Mouse (Mus musculus) adrenal gland, postnatal 25 days (tissue): ENCODE results near the gene Map3k4. TPM values are rescaled to one million over a fixed set of nuclear protein-coding genes. Genes with fewer than 3 reads are reported as not detected.
"Not testable (repeated sequence)": the region's sequence is repeated elsewhere in the genome, so short reads cannot be mapped to it uniquely, and the experiment has no call there.

Experiments
- DNase-seq: peaks from one replicate; pipeline ENCODE4 v3.0.0; 2021; ENCODE audit warnings: mixed read lengths
- total RNA-seq: library from RNA; stranded (reverse); gene quantifications from 2 replicates; pipeline ENCODE4 v1.2.3, GENCODE M21; 2021

Gene Map3k4
- total RNA-seq, 1 experiment from 2014 or later, result 33.3 TPM

- DNase-seq, result no peak
These were observed 46.8 kb downstream of the Map3k4 start for GRCm38 (mm10) chr17:12271805-12272204.

DNA sequence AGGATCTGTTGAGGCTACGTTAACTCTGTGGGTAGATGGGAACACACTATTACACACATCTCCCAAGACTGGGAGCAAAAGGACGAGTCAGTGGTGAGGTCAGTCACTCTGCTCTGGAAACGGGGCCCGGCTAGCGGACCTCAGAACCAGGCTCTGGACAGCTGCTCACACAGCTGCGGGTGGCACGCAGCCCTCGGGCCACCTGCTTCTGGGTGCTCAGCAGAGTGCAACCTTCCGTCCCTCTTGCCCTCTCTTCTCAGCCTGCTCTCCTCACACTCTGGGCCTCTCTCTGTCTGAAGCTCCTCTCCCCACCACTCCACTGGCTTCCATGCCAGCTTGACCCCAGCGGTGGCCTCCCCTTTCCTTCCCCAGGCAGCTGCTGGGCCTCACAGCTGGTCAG is 50.1 kb downstream of the Map3k4 start:
- DNase-seq, result no peak

DNA sequence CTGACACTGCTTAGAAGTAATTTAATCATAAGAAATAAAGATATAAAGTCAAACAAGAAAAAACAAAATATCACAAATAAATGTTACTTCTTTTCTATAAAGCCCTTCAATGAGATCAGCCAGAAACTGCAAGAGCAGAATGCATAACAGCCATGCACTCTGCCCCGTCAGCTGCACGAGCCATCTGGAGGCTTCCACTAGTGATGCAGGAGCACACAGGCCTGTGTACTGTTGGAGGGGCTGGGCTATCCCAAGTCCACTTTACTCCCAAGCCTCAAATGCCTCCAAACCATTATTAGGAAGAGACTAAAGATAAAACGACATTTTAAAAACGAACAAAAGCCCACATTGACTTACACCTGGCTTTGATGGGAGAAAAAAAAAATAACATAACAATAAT is 50.5 kb downstream of the Map3k4 start:
- no peak for DNase-seq

DNA sequence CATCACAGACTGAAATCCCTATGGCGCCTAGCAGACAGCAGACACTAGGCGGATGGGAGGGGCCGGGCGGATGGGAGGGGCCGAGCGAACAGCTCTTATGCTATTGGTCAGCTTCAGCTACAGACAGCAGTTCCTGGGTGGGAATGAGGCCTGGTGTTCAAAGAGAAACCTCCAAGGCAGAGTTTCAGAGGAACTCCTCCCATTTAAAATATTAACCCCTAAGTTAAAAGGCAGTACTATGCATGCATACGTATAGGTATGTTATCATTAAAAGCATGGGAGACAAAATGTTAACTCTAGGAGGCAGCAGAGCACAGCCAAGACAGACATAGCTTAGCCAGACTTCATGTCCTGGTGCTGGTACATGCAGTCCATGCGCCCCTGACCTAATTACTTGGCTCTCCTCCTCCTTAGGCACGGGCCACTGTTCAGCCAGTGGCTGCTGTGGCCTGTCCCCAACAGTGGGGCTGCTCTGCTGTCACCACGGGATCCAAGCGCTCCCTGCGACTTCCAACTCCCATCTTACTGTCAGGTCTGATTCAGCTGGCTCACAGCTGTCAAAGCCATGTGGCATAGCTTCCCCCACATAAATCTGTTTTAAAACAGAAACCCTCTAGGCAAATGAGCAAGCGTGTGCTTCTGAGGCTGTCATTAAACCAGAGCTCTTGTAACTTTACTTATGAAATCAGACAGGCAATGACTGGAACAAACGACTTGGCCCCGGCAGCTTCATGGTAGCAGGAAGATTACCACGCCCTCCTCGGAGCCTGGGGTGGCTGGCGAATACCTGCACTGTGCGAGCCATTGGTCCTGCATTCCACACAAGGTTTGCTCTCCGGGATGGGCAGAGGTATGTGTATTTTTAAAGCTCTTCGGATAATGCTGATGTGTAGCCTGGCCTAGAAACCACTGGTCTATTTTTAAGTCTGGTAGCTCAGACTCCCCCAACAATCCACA is 52.3 kb downstream of the Map3k4 start:
- DNase-seq, result peak; percentile 45

DNA sequence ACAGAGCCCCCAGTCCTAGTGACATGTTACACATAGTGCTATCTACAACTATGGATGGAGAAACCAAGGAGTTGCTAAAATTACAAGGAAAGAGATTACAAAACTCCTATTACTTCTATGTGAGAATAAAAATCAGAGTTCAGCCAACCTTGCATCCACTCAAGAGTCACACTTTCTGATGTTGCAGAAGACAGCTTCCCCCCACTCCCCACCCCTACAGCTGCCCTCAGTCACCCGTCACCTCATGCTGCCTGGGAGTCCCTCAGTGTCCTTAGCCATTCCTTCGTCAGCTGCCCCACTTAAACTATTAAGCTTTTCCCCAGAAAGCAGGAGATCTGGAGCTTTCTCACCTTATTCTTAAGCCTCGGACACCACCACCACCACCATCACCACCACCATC is 54.3 kb downstream of the Map3k4 start:
- DNase-seq, result no peak

- DNase-seq, result no peak
These were observed 54.8 kb downstream of the Map3k4 start for GRCm38 (mm10) chr17:12263787-12264186.

DNA sequence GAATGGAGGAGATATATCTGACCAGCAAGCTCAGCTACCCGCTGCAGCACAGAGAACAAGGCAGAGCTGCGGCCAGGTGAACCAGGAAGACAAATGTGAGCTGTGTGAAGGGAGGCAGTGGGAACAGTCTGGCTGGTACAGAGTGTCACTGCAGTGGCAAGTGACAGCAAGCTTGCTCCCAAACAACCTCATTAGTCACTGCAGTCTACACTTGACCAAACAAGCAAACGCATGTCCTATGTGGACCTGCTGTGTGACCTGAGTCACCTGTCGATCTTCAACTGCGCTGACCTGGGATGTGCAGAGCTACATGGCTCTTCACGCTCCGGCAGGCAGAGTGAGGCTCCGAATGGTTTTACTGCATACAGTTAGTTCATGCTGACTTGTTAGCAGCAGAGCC is 55.7 kb downstream of the Map3k4 start:
- no peak for DNase-seq

- no peak for DNase-seq
These were observed 56.7 kb downstream of the Map3k4 start for GRCm38 (mm10) chr17:12261887-12262286.

DNA sequence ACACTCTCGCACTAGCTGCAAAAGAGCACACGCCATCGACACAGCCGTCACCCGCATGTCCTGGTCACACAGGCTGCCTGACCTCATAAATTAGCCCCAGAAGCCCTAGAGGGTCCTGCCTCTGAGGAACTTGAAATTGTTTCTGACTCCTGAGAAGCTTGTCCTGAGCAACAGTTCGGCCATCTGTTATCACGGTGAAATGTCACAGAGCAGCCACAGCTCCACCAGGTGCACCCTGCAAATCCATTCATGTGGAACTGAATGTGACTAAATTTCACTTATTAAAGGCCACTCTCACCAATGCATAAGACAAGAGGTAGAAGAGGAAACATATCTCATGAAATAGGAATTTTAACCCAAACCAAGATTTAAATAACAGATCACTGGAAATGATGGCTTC is 57.2 kb downstream of the Map3k4 start:
- DNase-seq, result no peak

DNA sequence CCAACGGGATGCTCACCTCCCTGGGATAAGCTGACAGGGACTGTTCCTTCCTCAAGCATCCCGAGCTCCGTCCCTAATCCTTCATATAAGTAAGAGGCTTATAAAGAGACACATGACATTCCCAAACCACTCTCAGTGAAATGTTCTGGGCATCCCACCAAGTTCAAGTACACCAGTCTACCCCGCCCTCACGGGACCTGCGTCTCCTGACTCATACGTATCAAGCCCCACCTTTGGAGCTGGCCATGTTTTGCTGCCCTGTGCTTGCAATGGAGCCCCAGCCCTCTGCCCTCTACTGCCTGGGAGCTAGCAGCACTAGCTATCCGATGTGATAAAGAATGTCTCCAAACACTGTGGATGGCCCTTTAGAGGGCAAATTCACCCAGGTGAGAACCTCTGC is 58.6 kb downstream of the Map3k4 start:
- DNase-seq, result no peak

DNA sequence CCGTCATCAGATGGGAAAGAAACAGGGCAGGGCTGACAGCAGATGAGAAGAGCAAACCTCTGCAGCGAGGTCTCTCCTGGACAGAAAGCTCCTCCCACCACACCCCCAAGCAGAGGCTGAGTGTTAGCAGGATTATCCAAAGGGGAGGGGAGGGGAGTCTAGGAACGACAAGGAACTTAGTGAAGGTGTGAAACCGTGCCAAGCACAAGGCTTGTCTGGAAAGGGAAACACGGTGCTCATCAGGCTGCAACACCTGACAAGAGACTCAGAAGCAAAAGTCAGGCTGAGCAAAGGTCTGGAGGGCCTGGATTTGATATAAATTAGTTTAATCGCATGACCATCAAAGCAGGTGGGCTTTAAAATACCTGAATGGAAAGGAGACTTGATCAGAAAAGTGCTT is 60.1 kb downstream of the Map3k4 start:
- DNase-seq, result no peak

- DNase-seq, result no peak
These were observed 62.5 kb downstream of the Map3k4 start for GRCm38 (mm10) chr17:12256142-12256541.

- no peak for DNase-seq
These were observed 68.0 kb downstream of the Map3k4 start for GRCm38 (mm10) chr17:12250581-12250980.

DNA sequence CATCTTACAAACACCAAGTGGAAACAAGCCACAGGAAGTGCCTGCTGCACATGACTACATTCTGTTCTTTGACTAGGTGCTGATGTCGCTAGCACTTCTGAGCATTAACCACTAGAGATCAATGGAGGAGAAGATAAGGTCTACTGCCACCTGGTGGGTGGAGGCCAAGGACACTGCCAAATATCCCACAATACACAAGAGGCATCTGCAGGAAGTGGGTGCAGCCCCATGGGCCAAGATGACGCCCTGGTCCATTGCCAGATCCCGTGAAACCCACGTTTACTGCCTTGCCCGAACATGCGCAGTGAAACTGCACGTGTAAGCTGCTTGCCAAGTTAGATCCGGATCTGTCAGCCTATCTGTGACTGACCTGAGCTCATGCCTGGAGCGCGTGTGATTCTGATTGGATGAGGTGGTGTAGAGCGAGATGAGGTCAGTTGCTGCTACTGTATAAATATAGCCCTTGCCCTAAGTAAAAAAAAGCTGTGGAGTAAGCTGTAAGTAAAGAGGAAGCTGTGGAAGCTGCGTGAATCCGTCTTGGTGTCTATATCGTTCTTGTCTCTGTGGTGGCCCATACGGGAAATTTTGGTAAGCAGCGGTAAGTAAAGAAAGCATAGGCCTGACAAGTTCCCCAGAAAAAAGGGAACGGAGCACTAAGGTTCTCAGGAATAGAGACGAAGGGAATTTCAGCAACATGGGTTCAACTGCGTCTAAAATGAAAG is 68.7 kb downstream of the Map3k4 start:
- no peak for DNase-seq

DNA sequence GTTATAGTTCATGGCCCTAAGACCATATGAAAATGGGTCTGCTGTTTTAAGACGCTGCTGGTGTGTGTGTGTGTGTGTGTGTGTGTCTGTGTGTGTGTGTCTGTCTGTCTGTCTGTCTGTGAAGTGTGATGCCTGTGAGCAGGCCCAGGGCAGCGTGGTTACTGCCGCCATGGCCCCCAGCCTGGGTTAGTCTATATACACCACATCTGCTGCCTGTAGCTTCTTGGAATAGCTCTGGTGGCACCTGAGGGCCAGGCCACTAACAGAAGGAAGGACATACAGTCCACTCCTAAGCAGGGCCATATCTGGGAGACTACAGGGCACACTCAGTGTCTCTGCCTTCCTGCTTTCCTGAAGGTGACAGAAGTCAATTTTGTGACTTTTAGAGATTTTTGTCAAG is 77.9 kb downstream of the Map3k4 start:
- no peak for DNase-seq

- no peak for DNase-seq
These were observed 85.9 kb downstream of the Map3k4 start for GRCm38 (mm10) chr17:12232724-12233123.

- DNase-seq, result no peak
These were observed 87.5 kb downstream of the Map3k4 start for GRCm38 (mm10) chr17:12231087-12231486.

GRCm38 (mm10) chr17:12230167-12230566 is 88.4 kb downstream of the Map3k4 start:
- DNase-seq, result no peak

DNA sequence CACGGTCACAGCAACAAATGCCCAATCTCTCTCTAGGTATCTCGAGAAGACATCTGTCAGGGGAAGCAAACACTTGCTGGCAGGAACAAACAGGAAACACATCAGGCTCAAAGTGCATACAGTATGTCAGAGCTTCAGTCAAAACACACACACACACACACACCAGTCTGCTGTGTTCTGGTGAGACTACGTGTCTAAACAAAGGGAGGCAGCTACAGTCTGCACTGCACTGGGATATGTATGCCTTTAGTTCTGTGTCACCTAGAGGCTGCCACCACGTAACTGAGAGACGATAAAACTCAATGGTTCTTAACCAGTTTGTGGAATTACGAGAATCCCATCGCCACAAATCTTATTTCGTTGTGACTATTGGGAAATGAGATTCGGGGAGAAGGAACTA is 88.8 kb downstream of the Map3k4 start:
- DNase-seq, result no peak

DNA sequence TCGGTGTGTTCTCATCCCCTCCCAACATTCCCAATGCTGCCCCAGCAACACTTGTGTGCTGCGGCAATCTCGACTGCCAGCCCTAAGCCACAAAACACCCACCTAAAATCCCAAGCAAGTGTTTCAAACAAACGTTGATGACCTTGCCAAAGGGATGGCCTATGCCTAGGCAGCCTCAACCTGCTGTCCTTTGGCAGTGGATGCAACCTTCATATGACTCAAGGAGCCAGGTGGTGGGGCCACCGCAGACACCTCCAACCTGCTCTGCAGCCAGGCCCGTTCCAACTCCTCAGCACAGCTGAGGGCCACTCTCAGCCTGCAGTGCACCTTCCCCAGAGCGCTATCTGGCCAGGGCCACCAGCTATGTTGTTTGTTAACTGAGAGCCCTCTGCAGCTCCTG is 90.1 kb downstream of the Map3k4 start:
- no peak for DNase-seq

- no peak for DNase-seq
These were observed 90.6 kb downstream of the Map3k4 start for GRCm38 (mm10) chr17:12228001-12228400.

DNA sequence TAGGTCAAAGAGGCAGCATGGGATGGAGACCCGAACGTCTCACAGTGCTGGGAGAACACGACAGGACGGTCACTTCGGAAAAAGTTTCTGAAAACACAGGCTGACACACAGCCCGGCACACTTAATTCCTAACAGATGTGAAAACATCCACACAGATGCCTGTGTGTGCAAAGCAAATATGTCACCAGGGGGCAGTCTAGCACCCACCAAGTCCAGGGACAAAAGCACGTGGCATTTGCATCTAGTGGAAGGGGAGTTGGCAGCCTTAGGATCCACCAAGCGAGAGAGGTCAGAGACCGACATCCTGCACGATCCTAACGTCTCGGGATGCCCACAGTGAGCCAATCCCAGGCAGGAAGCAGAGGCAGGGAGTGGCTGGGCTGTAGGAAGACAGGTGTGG is 92.0 kb downstream of the Map3k4 start:
- DNase-seq, result no peak

DNA sequence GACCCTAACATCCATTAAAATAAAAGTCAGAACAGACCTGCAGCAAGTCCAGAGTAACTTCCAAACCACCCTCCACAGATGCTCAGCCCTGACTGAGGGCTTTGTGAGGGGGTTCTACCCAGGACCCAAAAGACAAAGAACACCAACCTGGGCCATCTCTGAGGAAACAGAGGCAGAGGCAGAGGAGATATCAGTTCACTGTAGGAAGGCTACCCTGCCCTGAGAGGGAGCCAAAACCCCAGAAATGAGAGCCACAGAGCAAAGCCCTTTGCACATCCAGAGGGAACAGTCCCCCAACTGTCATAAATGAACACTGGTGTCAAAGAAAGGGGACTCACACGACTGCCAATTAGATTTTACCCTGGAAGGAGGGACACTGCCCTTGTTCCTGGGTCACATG is 93.4 kb downstream of the Map3k4 start:
- no peak for DNase-seq

DNA sequence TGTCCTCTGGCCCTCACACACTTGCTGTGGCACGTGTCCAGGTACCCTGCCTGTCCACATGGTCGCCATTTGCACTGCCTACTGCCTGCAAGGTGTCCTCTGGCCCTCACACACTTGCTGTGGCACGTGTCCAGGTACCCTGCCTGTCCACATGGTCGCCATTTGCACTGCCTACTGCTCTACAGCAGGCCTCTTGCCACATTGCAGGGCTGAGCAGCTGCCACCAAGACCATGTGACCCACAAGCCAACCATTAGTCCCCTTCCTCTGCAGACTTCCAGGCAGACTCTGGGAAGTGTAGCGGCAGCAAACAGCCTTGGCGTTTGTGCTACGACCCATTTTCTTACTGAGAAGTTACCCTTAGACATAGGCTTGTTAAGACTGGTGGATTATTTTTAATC is 94.0 kb downstream of the Map3k4 start:
- DNase-seq, result not testable (repeated sequence)
